Mouse (Mus musculus) Muller cell, postnatal 12 days (primary cell): ENCODE results near the gene Mall.

ENCODE experiments used
- DNase-seq: peaks from one replicate; pipeline ENCODE4 v3.0.0-alpha.2; 2015; ENCODE audit errors: inconsistent ontology term

Gene Mall

GRCm38 (mm10) chr2:127730301-127730997, 717 bp upstream of the Mall start:
- no peak for DNase-seq

GRCm38 (mm10) chr2:127728661-127729450, 876 bp downstream of the Mall start:
- DNase-seq: no peak

GRCm38 (mm10) chr2:127728146-127728545, 1.6 kb downstream of the Mall start:
- no peak for DNase-seq

GRCm38 (mm10) chr2:127723193-127723592, 6.5 kb downstream of the Mall start:
- no peak for DNase-seq

GRCm38 (mm10) chr2:127722176-127722892, 7.4 kb downstream of the Mall start:
- DNase-seq: peak; percentile 93

GRCm38 (mm10) chr2:127718839-127719468, 10.8 kb downstream of the Mall start:
- no peak for DNase-seq

GRCm38 (mm10) chr2:127714726-127715125, 15.0 kb downstream of the Mall start:
- no peak for DNase-seq

- no peak for DNase-seq
Observed at GRCm38 (mm10) chr2:127708792-127709191, 20.9 kb downstream of the Mall start.

GRCm38 (mm10) chr2:127708060-127708459, 21.7 kb downstream of the Mall start:
- no peak for DNase-seq

GRCm38 (mm10) chr2:127705267-127705666, 24.5 kb downstream of the Mall start:
- no peak for DNase-seq

GRCm38 (mm10) chr2:127689239-127689638, 40.5 kb downstream of the Mall start:
- no peak for DNase-seq

- DNase-seq: peak; percentile 64
Observed at GRCm38 (mm10) chr2:127683687-127684331, 45.9 kb downstream of the Mall start.

GRCm38 (mm10) chr2:127667843-127668506, 61.8 kb downstream of the Mall start:
- DNase-seq: peak; percentile 9

- no peak for DNase-seq
Observed at GRCm38 (mm10) chr2:127667015-127667414, 62.7 kb downstream of the Mall start.

- DNase-seq: no peak
Observed at GRCm38 (mm10) chr2:127662708-127663107, 67.0 kb downstream of the Mall start.

- DNase-seq: peak; percentile 36
Observed at GRCm38 (mm10) chr2:127656086-127656720, 73.5 kb downstream of the Mall start, which contains the start of gene Mal. Mal (minus strand) TSS chr2:127656695.

GRCm38 (mm10) chr2:127655419-127655818, 74.3 kb downstream of the Mall start:
- peak; percentile 4 for DNase-seq

- DNase-seq: no peak
Observed at GRCm38 (mm10) chr2:127654786-127655185, 74.9 kb downstream of the Mall start.
